Mouse (Mus musculus) urinary bladder, postnatal 25 days (tissue): ENCODE measurements at regions not wholly inside any gene's neighbourhood (a gene's known extent, or its start where the extent isn't known, plus 50 kb on each side); places are given as distances from the start of the nearest gene placed in this dataset.
"Not testable (repeated sequence)": the region's sequence is repeated elsewhere in the genome, so short reads cannot be mapped to it uniquely, and the experiment has no call there.

ENCODE experiments used
- DNase-seq: peaks from one replicate; pipeline ENCODE4 v3.0.0; 2022; ENCODE audit warnings: low spot score

DNA sequence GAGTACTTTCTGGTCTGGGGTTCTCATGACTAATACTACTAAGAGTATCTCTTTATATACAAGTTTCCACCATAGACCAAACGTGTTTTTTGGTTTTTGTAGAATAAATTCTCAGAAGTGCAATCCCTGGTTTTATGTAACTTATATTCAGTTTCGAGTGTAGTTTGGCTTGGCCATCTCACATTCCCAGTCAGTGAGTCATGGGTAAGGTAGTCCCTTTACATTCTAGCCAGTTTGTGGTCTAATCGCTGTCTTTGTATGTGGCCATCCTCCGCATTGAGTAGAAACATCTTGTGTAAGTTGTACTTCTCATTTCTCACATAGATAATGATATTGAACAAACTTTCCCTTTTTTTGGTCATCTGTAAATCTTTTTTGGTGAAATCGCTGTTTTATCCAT, 88.3 kb downstream of the Anxa5 start:
- DNase-seq = no peak

DNA sequence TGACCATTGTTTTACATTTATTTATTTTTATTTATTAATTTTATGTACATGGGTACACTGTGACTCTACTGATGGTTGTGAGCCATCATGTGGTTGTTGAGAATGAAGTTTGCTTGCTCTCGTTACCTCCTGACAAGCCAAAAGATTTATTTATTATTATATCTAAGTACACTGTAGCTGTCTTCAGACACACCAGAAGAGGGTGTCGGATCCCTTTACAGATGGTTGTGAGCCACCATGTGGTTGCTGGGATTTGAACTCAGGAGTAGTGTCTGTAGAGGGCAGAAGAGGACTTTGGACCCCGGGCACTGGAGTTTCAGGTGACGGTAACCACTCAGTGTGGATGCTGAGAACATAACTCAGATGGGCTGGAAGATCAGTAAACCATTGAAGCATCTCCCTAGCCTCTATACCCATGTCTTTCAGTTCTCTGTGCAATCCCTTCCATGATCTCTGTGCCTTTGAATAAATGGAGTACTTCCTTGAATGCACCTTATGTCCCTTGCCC, 92.2 kb downstream of the Anxa5 start:
- no peak for DNase-seq

DNA sequence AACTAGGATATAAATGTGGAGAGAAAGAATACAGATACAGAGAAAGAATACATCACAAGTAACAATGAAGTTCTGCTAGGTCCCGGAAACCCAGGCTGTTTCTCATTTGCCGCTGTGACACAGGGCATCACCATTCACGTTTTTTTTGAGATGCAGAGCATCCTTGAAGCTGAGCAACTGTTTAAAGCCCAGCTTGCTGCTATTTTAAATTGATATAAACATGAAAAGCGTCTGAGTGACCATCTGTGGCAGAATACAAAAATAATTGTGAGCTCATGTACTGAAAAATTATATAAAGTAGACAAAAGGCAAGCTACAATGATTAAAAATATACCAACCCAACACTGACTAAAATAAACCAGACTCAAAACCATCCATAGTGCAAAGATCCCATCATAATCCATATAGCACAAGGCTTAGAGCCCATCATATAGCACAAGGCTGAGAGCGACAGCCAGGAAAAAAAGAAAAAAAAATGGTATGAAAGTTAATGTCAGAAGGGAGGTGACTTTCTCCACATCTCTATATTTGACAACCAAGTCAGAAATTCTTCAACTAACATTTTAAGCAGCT, 94.0 kb downstream of the Anxa5 start:
- DNase-seq = no peak

DNA sequence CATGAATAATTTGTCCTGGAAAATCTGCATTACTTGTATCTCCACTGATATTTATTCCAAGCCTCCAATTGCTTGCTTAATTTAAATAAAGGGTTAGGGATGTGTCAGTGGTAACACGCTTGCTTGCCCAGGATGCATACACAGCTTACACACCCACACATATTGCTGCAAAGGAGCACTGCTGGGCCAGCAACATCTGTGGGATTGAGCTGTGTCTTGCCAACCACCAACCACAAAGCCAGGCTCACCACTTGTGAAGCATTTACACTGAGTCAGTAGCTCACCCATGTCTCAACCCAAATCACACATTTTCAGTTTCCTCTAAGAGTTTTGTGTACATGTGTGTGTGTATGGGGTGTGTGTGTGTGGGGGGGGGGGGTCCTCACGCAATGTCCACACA, 100.0 kb downstream of the Anxa5 start:
- no peak for DNase-seq

DNA sequence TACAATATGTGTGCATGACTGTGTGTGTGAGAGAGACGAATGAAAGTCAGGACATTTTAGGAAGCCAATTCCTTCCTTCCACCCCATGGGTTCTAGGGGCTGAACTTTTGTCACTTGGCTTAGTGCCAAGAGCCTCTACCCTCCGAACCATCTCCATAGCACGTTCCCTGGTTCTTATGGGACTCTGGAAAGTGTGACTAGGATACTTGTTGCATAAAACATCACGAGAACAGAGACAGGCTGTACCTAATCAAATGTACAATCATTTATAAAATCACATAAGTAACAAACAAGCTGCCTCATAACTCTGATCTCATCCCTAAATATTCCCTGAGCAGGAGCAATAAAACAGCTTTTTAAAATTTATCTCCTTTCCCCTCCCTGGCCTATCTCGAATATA, 100.8 kb downstream of the Anxa5 start:
- no peak for DNase-seq

DNA sequence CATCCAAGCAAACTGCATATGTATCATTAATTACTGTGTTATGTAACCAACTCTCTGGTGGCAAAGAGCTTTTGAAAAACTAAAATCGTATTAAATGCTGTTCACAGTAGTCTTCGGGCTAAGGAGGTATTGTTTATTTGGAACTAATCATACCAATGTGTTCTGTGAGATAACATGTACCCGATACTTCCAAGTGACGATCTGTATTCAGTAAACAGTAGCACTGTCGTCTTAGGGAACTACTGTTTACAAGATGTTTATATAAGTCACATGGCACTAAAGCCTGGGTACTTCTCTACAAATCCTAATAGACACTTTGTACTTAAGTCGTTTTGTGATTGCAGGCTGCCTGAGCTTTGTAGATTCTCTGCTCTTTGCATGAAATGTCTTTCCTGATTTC, 114.8 kb downstream of the Anxa5 start:
- DNase-seq = no peak

DNA sequence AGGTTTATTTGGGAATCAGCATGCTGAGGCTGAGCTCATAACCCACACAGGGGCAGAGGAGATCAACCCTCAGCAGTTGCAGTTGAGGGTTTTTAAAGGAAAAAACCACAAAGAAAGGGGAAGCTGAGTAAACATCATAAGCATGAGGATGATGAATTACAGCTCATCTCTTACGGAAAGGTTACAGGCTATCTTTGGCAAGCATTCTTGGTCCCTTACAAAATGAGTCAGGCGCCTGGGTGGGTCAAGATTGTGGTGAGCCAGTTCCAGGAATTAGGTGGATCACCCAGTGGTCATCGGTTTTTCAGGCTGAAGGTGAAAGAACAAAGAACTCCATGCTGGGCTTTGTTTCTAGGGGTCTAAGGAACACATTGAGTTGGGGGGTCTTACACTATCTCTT, 121.5 kb downstream of the Anxa5 start:
- not testable (repeated sequence) for DNase-seq

DNA sequence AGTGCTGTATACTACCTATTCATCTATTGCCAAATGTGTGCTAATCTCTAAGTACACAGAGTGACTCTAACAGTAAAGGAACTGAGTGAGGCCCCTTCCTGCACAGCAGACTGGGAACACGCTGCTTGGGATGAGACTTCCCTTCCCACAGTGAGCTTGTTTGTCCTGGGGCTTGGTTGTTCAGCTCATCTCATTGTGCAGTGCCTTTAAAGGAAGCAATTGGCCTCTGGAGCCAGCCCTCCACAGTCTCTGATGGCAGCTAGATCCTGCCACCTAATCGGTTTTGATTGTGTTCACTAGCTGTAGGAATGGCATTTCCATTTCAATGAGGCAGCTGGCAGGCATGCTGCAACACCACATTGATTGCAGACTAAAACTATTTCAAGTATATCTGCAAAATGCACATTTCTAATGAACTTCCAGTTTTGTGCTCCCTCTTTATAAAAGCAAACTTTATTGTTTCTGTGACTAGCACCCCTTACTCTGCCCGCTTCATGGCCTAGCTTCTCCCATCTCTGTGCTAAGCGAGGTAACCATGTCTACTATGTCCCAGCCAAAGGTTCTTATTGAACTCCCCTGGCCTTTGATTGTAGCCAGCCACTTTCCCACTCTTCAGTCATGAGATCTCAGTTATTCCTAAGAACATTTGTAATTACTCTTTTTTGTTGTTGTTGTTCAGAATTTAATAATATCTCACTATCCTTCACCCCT, 123.5 kb downstream of the Anxa5 start:
- no peak for DNase-seq

DNA sequence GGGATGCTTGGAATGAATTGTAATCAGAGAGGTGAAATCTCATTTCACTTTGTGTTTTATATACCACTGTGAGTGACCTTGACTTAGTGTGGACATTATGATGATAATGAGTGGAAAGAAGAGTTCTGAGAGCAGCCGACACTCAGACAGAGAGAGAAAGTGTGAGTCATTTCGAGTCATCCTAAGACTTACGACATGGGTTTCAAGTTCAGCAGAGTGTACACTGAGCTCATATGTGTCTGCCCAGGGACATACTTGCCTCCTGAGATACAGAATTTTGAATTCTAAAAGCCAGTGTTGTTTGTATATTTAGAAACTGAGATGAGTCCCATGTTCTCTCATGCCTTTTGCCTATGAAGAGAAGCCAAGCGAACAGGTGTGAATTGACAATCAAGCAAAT, 126.6 kb downstream of the Anxa5 start:
- no peak for DNase-seq

DNA sequence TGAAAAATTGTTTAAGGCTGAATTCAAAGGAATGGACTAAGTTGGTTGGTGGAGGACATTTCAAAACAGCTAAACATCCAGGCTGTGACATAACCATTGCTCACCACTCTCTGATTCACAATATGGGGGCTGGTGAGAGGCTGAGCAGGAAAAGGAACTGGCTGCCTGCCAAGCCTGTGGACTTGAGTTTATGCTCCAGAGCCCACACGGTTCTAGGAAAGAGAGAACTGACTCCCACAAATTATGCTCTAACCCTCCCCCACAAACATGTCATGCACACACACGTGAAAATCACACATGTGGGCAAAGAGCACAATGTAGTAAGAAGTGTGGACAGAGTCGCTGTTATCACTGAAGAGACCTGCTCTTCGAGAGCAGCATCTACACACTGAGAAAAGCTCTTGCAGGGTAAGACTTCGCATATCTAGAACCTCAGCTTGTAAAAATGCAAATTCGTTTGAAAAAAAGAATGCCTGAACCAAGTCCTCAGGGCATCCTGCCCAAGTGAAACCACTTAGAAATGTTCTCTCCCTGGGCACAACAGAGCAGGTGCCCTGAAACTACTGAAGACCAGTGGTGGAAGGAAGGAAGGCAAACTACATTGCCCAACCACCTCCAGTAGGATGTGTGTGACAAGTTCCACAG, 118.9 kb upstream of the Qrfpr start:
- DNase-seq = no peak

DNA sequence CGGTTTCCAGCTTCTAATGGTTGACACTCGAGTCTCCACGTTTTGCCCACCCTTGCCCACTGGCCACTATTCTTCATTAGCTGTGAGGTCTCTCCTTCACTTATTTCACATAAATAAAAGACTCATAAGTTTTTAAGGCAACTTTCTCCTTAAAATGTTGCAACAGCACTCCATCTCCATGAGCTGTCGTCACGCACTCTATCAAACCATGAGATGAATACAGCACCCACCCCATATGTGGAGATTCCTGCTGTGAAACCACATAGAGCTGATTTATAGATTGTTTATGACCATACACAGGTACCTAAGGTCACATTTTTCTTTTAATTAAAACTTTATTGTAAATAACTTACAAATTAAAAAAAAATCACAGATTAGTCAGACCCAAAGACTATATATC, 117.5 kb upstream of the Qrfpr start:
- no peak for DNase-seq

DNA sequence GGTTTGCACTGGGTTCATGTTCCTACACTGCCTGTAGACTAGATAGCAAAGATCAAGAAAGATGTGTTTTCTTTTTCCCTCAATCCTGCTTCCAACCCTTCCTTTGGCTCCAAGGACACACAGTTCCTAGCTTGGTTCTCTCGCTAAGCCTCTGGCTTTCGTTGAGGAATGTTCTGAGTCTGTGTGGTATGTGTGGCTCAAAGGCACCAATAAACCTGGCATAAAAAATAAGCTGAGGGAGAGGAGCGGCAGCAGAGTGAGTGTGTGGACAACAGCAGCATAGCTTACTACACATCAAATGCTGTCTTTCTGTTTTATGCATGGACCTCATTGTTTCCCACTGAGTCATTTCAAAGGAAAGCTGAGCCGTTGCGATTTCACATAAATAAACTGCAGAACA, 112.2 kb upstream of the Qrfpr start:
- no peak for DNase-seq

DNA sequence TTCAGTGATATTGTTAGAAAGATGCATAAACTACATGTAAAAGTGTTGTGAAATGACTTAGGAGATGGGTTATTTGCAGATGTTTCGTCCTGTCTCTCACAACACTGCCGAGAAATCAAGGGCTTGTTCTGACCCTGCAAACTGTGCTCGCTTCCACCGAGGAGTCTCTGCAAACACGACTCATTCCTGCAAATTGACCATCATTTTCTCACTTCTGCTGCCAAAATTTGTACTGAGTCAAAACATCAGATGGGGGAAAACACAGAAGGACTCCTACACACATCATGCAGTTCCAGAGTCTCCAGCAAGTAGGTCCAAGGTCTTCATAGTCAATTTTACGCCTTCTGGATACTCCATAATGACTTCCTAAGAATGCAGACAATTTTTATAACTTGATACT, 109.9 kb upstream of the Qrfpr start:
- DNase-seq = no peak

DNA sequence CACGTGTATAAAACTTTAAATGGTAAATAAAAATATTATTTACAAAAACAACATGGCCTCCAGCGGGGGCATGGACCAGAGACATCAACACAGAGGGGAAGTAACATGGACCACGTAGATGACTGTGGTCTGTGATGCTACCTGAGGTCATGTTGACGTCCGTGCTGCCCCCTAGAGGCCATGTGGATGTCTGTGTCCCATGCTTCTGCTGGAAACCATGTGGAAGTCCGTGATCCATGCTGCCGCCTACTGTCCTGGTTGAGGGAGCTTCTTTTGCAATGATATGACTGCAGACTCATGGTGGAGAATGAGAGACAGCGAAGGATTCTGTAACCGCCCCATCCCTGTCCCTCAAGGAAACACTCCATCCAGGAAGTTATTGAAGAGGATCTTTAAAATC, 108.5 kb upstream of the Qrfpr start:
- DNase-seq = peak; percentile 4

DNA sequence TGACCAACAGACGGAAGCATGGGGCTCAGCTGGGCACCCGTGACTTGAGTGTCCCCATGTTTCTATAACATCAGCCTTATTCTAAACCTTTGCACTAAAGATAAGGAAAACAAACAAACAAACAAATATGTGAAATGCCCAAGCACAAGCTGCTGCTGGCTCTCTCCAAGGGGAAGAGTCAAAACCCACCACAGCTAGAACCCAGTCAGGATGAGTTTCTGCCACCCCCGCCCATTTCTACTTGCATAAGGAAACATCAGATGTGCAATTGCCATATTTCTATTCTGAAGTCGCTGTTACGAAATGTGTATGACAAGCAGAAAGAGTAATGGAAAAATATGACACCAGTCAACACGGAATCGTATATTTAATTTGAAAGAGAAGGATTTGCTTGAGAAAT, 107.5 kb upstream of the Qrfpr start:
- DNase-seq = no peak

DNA sequence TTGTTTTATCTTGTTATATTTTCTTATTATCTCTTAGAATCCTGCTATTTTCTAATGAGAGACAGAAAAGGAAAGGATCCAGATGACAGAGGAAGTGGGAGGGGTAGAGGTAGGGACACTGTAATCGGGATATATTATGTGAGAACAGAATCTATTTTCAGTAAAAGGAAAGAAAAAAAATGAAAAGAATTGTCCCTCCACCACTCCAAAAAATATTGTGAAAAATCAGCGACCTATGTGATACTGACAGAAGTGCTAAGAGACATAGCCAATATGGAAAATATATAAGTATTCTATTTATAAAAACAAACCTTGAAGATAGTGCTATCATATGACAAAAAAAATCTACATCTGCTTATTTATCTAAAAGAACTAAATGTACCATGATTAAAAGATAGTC, 106.8 kb upstream of the Qrfpr start:
- no peak for DNase-seq

DNA sequence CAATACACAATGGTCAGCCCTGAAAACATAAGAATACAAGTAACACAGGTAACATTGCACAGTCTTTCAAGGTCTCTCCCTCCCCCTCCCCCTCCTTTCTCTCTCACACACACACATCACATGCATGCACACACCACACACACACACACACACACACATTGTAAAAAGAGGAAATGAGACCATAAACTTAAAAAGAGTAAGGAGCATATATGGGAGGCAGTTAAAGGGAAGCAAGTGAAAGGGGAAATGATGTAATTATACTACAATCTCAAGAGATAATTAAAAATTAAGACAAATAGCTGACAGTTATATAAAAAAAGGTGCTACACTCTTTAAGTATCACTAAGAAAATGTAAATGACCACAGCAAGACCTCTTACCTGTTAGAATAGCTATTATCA, 96.5 kb upstream of the Qrfpr start:
- DNase-seq = no peak

DNA sequence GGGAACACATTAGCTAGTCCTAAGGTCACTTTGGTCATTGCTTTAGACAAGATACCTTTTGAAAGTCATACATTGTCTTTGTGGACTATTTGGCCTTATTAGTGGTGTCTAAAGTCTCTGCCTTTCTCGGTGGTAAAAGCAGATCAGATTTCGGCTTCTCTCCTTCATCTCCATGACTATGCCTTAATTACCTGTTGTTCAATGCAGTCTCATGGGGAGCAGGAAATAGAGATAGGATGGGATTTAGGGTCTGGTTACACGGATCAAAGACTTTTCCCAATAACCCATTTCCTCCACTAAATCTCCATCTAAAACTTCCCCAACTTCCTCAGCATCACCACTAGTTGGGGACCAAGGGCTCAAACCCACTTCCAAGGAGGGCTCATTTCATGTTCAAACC, 89.2 kb upstream of the Qrfpr start:
- no peak for DNase-seq

DNA sequence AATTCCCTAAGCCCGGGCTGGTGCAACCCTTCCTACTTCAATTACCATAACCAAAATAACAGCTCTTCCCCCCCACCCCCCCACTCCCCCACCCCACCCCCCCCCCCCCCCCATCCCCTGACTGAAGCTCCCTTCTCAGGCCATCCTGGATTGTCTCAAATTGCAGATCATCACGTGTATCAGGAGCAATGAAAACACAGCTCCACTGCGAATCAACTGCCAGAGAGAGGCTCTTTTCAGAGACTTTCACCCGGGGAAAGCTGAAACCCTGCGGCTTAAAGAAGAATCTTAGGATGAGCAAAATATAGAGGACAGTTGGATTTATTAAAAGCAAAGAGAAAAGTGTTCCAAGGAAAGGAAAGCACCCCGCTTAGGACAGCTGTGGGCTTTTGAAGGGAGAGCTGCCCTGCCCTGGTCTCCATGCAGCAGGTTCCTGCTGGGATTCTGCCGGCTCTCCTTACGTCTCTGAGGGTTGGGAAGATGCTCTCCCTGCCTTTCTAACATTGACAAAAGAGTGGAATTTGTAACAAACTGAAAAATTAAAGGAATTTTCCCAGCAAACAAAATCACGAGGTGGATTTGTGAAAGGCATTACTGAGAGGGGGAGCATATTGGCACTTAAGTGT, 88.6 kb upstream of the Qrfpr start:
- DNase-seq = no peak

DNA sequence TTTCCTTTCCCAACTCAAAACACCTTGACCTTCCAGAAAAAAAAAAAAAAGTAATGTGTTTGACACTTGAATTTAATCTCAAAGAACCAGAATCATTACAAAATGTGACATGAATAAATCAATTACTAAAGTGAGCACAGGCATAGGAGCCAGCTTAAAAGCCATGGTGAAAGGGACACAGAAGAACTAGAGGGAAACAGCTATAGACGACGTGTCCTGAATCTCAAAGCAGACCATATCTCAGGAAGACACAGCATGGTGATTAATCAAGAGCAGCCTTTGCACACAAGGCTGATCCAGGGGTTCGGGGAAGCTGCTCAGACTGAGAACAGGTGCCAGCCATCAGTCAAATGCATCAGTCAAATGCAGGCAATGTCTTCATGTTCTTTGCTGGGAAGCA, 74.7 kb upstream of the Qrfpr start:
- DNase-seq = no peak

DNA sequence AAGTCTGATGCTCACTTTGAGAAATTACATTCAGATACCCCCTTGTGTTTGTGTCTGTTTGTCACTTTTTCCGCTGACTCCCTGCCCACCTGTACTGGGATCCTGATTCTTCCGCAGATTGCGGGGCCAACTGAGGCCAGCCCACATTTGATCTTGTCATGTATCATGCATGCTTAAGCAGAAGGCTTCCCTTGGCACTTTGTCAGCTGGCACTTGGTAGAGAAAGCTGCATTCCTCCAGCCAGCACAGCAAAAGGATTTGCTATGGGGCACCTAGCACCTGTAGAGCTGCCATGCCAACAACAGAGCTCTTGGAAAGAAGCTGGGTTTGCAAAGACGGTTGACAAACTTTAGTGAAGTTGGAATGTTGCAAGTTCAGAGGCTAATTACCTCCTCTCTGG, 69.9 kb upstream of the Qrfpr start:
- no peak for DNase-seq

DNA sequence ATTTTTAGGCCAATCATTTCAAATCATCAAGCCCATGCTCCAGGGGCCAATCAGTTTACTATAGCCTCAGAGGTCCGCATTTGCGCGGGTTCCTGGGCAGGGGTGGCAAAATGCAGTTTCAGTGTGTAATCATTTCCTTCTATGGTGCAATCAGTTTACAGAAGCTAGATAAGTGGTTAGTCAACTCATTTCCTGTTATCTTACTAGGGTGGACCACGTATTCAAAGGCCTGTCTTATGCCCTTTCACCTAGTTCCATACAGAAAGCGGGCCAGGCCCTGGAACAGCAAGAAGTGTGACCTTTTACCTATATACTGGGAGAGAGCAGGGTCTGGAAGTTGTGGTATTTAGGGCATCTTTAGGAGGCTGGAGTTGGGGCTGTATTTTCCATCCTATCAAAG, 62.0 kb upstream of the Qrfpr start:
- DNase-seq = no peak

DNA sequence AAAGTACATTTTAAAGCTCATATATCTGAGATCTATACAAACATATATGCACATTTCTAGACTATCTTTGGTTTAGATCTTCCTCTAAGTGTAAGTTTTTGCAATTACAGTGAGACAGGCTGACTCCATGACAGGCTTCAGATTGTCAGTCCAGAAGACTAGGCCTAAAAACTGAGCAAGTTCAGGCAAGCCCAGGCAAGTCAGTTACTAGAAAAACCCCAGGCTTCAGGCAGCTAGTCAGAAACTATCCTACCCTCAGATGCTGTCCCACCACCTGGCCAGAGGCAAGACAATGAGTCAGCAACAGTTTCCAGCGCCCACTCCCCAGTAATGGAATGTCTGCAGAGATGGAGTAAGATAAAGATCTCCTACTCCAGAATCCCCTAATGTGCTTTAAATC, 53.4 kb upstream of the Qrfpr start:
- DNase-seq = no peak
